Mouse (Mus musculus) forebrain, embryonic 11.5 days (tissue): Measurements from ENCODE around the gene Cmip. TPM values are rescaled to one million over a fixed set of nuclear protein-coding genes. Genes with fewer than 3 reads are reported as not detected.

Experiments used
- ATAC-seq: fragments of 200-750 bp; cut with Nextera tagmentation; replicated peaks from 2 replicates; pipeline ENCODE4 v1.8.0; 2017; ENCODE audit warnings: moderate TSS enrichment; ENCODE audit not compliant: low FRiP score
- DNase-seq: peaks from one replicate; pipeline ENCODE4 v3.0.0-alpha.2; 2017; ENCODE audit warnings: low spot score
- H3K27ac ChIP-seq: fragments of 300-500 bp; sonication (generic); 2 replicates; pipeline ENCODE4 v1.5.1; 2014; ENCODE audit warnings: low read depth, low read length
- H3K27me3 ChIP-seq: fragments of 300-500 bp; sonication (generic); 2 replicates; pipeline ENCODE4 v1.6.1; 2014; ENCODE audit warnings: mild to moderate bottlenecking, low read length, mixed read lengths; ENCODE audit not compliant: control insufficient read depth, insufficient read depth
- H3K36me3 ChIP-seq: fragments of 300-500 bp; sonication (generic); 2 replicates; pipeline ENCODE4 v1.6.1; 2014; ENCODE audit warnings: mild to moderate bottlenecking, low read length, moderate library complexity, mixed read lengths; ENCODE audit not compliant: control insufficient read depth, insufficient read depth
- H3K4me1 ChIP-seq: fragments of 300-500 bp; sonication (generic); replicated peaks from 2 replicates; pipeline ENCODE4 v1.6.1; 2014; ENCODE audit warnings: low read length, mixed read lengths; ENCODE audit not compliant: control insufficient read depth, insufficient read depth
- H3K4me2 ChIP-seq: fragments of 300-500 bp; sonication (generic); 2 replicates; pipeline ENCODE4 v1.6.1; 2014; ENCODE audit warnings: low read depth, mild to moderate bottlenecking, low read length, moderate library complexity, mixed read lengths; ENCODE audit not compliant: severe bottlenecking
- H3K4me3 ChIP-seq: fragments of 300-500 bp; sonication (generic); 2 replicates; pipeline ENCODE4 v1.5.1; 2014; ENCODE audit warnings: low read depth, low read length
- H3K9ac ChIP-seq: fragments of 300-500 bp; sonication (generic); 2 replicates; pipeline ENCODE4 v1.6.1; 2014; ENCODE audit warnings: low read length
- H3K9me3 ChIP-seq: fragments of 300-500 bp; sonication (generic); 2 replicates; pipeline ENCODE4 v1.6.1; 2016; ENCODE audit warnings: low read length, mixed read lengths; ENCODE audit not compliant: control insufficient read depth
- WGBS: fragments of 180-500 bp; shearing (Covaris S2); extraction: QIAGEN DNeasy Blood & Tissue Kit; methylation state at CpG from one replicate; pipeline ENCODE4 v1.1.7; 2014; 5-methylcytosine and 5-hydroxymethylcytosine counted together
- polyA plus RNA-seq: library from polyadenylated mRNA; unstranded; fragments of >200 nt; fragmentation: Nextera tagmentation; extraction: Ambion mirVana; gene quantifications from 2 replicates; pipeline ENCODE4 v1.2.1, GENCODE M21; 2014

The Cmip gene
- polyA plus RNA-seq, 1 experiment from 2014 or later, result 30.5 TPM

GRCm38 (mm10) chr8:117446344-117446997, 189.6 kb downstream of the Cmip start:
- ATAC-seq (peak; percentile 77), DNase-seq (peak; percentile 76)
- no peaks in the 10 kb centered on the region for H3K27me3 ChIP-seq
- no peak overlapping the region for H3K4me3 ChIP-seq
- no peaks in the 10 kb centered on the region for H3K9me3 ChIP-seq
- H3K27ac ChIP-seq, result peak overlapping the region; percentile 68; the same call in 1 of the 2 replicates
- WGBS, result 63% methylated on average over 15 of the region's 15 CpGs
- H3K4me1 ChIP-seq, result peaks cover 2% of the 10 kb centered on the region; the same call in 1 of the 2 replicates
- H3K36me3 ChIP-seq, result no peaks in the 10 kb centered on the region; the same call in 1 of the 2 replicates
- no peak overlapping the region for H3K9ac ChIP-seq
- H3K4me2 ChIP-seq, result no peak overlapping the region

GRCm38 (mm10) chr8:117451072-117451471, 194.2 kb downstream of the Cmip start:
- no peak overlapping the region for H3K4me2 ChIP-seq
- DNase-seq (no peak), ATAC-seq (no peak)
- peaks cover 4% of the 10 kb centered on the region; the same call in 1 of the 2 replicates for H3K36me3 ChIP-seq
- H3K27me3 ChIP-seq, result no peaks in the 10 kb centered on the region
- H3K9ac ChIP-seq, result no peak overlapping the region
- WGBS, result 82% methylated on average over 9 of the region's 9 CpGs
- no peak overlapping the region for H3K4me3 ChIP-seq
- no peak overlapping the region for H3K27ac ChIP-seq
- H3K4me1 ChIP-seq, result no peaks in the 10 kb centered on the region
- H3K9me3 ChIP-seq, result no peaks in the 10 kb centered on the region

DNA sequence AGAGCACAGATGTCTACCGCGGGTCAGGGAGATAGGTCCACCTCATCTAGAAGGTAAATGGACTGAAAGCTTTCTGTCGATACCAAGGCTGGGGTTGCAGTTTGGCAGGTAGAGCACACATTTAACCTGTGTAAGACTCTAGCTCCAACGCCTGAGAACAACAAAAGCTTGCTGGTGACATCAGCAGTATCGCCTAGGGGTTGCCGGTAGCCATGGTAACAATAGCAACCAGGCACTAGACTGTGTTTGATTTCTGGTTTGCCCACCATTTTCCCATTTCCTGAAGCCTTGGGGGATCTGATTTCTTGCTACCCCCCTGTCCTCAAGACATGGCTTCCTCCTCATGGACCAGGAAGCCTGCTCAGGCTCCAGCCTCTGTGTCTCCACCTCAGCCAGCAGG, 197.1 kb downstream of the Cmip start:
- Histone ChIP-seq H3K4me1 (no peaks in the 10 kb centered on the region), H3K4me3 (no peak overlapping the region), H3K27ac (no peak overlapping the region), H3K27me3 (no peaks in the 10 kb centered on the region), H3K9ac (no peak overlapping the region), H3K4me2 (no peak overlapping the region), H3K9me3 (no peaks in the 10 kb centered on the region), H3K36me3 (peaks cover 4% of the 10 kb centered on the region; the same call in 1 of the 2 replicates)
- 84% methylated on average over 6 of the region's 6 CpGs for WGBS
- ATAC-seq (no peak), DNase-seq (no peak)

DNA sequence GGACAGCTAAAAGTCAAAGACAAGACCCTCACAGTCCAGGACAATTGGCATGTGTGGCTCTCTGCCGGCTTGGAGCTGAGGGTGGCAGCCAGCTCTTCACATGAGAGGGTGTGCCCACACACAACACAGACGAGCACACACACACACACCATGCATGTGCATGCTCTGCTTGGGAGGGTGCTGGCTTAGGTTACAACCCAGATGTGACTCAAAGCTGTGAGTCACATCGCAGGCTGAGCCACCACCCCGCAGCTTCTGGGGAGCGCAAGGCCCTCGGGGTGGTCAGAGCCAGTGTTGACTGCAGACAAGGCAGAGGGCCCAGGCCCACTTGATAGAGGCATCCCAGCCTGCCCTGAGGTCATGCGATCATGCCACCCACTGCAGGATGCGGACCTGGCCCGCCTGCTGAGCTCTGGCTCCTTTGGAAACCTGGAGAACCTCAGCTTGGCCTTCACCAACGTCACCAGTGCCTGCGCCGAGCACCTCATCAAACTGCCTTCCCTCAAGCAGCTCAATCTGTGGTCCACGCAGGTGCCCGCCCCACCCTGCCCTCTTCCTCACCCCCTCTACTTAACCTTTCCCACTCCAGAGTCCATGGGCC, 197.8 kb downstream of the Cmip start:
- Histone ChIP-seq H3K27ac (no peak overlapping the region), H3K9me3 (no peaks in the 10 kb centered on the region), H3K9ac (no peak overlapping the region), H3K27me3 (no peaks in the 10 kb centered on the region), H3K4me1 (no peaks in the 10 kb centered on the region), H3K4me2 (no peak overlapping the region), H3K36me3 (peaks cover 4% of the 10 kb centered on the region; the same call in 1 of the 2 replicates), H3K4me3 (no peak overlapping the region)
- DNase-seq, result no peak
- ATAC-seq, result no peak
- WGBS, result 94% methylated on average over 14 of the region's 14 CpGs

GRCm38 (mm10) chr8:117455701-117456100, 198.8 kb downstream of the Cmip start:
- Histone ChIP-seq H3K36me3 (peaks cover 4% of the 10 kb centered on the region; the same call in 1 of the 2 replicates), H3K27ac (no peak overlapping the region), H3K4me3 (no peak overlapping the region), H3K9me3 (no peaks in the 10 kb centered on the region), H3K4me2 (no peak overlapping the region), H3K9ac (no peak overlapping the region), H3K27me3 (no peaks in the 10 kb centered on the region), H3K4me1 (no peaks in the 10 kb centered on the region)
- ATAC-seq (no peak), DNase-seq (no peak)
- WGBS, result 87% methylated on average over 6 of the region's 6 CpGs

GRCm38 (mm10) chr8:117458440-117458839, 201.6 kb downstream of the Cmip start:
- no peak overlapping the region for H3K4me2 ChIP-seq
- H3K4me1 ChIP-seq, result no peaks in the 10 kb centered on the region
- 72% methylated on average over 5 of the region's 5 CpGs for WGBS
- ATAC-seq, result no peak
- no peak overlapping the region for H3K9ac ChIP-seq
- no peak overlapping the region for H3K4me3 ChIP-seq
- H3K27me3 ChIP-seq, result no peaks in the 10 kb centered on the region
- no peak for DNase-seq
- H3K36me3 ChIP-seq, result no peaks in the 10 kb centered on the region; the same call in 1 of the 2 replicates
- H3K27ac ChIP-seq, result no peak overlapping the region
- no peaks in the 10 kb centered on the region for H3K9me3 ChIP-seq

DNA sequence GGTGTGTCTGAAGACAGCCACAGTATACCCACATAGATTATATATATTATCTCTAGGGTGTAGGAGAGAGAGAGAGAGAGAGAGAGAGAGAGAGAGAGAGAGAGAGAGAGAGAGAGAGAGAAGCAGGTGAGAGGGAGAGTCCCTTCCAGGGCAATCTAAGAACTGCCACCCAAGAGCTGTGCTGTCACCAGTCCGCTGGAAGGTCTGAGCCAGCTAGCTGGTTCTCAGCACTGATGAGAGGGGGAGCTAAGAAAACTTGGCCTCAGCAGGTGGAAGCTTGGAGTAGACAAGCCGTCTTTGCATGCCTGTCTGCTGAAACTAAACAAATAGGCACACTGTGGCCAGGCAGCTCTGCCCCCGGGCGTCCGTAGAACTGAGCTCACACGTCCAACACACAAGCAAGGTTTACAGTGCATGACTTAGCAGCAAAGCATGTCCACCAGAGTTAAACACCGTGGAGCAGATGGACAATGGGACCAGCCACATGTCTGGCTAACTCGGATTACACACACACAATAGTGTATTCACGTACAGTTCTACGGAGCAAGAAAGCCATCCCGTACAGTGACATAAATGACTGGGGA, 205.9 kb downstream of the Cmip start:
- Histone ChIP-seq H3K4me1 (no peaks in the 10 kb centered on the region), H3K27me3 (no peaks in the 10 kb centered on the region), H3K9ac (no peak overlapping the region), H3K27ac (no peak overlapping the region), H3K4me2 (no peak overlapping the region), H3K4me3 (no peak overlapping the region), H3K9me3 (no peaks in the 10 kb centered on the region; the same call in 1 of the 2 replicates), H3K36me3 (no peaks in the 10 kb centered on the region)
- ATAC-seq, result no peak
- 78% methylated on average over 11 of the region's 11 CpGs for WGBS
- no peak for DNase-seq

GRCm38 (mm10) chr8:117464525-117464924, 207.7 kb downstream of the Cmip start:
- no peak for ATAC-seq
- DNase-seq, result no peak
- H3K27ac ChIP-seq, result no peak overlapping the region
- no peak overlapping the region for H3K9ac ChIP-seq
- H3K36me3 ChIP-seq, result no peaks in the 10 kb centered on the region
- 95% methylated on average over 6 of the region's 6 CpGs for whole genome bisulfite sequencing
- H3K4me3 ChIP-seq, result no peak overlapping the region
- no peak overlapping the region for H3K4me2 ChIP-seq
- H3K9me3 ChIP-seq, result no peaks in the 10 kb centered on the region; the same call in 1 of the 2 replicates
- H3K4me1 ChIP-seq, result peaks cover under 1% of the 10 kb centered on the region; the same call in 1 of the 2 replicates
- no peaks in the 10 kb centered on the region for H3K27me3 ChIP-seq
